Mouse (Mus musculus) neural tube, embryonic 11.5 days (tissue): Measurements from ENCODE around the gene Adamtsl4. TPM values are rescaled to one million over a fixed set of nuclear protein-coding genes. Genes with fewer than 3 reads are reported as not detected.

Source experiments
- ATAC-seq: fragments of 200-750 bp; cut with Nextera tagmentation; 2 replicates; pipeline ENCODE4 v1.8.0; 2017; ENCODE audit warnings: moderate number of reproducible peaks, mild to moderate bottlenecking, moderate TSS enrichment, moderate library complexity; ENCODE audit not compliant: insufficient read depth, low FRiP score, low TSS enrichment
- DNase-seq: peaks from one replicate; pipeline ENCODE4 v3.0.0-alpha.2; 2015; ENCODE audit warnings: low spot score
- H3K27ac ChIP-seq: fragments of 300-500 bp; sonication (generic); 2 replicates; pipeline ENCODE4 v1.5.1; 2014; ENCODE audit warnings: low read depth, mild to moderate bottlenecking, low read length
- H3K27me3 ChIP-seq: fragments of 300-500 bp; sonication (generic); 2 replicates; pipeline ENCODE4 v1.6.1; 2014; ENCODE audit warnings: mild to moderate bottlenecking, low read length, mixed read lengths; ENCODE audit not compliant: control insufficient read depth, insufficient read depth
- H3K36me3 ChIP-seq: fragments of 300-500 bp; sonication (generic); 2 replicates; pipeline ENCODE4 v1.6.1; 2014; ENCODE audit warnings: mild to moderate bottlenecking, low read length, moderate library complexity, mixed read lengths; ENCODE audit not compliant: control insufficient read depth, insufficient read depth
- H3K4me1 ChIP-seq: fragments of 300-500 bp; sonication (generic); 2 replicates; pipeline ENCODE4 v1.6.1; 2014; ENCODE audit warnings: low read length, mixed read lengths; ENCODE audit not compliant: control insufficient read depth, insufficient read depth
- H3K4me2 ChIP-seq: fragments of 300-500 bp; sonication (generic); 2 replicates; pipeline ENCODE4 v1.6.1; 2014; ENCODE audit warnings: low read depth, mild to moderate bottlenecking, moderate library complexity
- H3K4me3 ChIP-seq: fragments of 300-500 bp; sonication (generic); 2 replicates; pipeline ENCODE4 v1.5.1; 2014; ENCODE audit warnings: low read depth, low read length
- H3K9ac ChIP-seq: fragments of 300-500 bp; sonication (generic); 2 replicates; pipeline ENCODE4 v1.6.1; 2014; ENCODE audit warnings: mild to moderate bottlenecking, low read length
- H3K9me3 ChIP-seq: fragments of 300-500 bp; sonication (generic); 2 replicates; pipeline ENCODE4 v1.6.1; 2016; ENCODE audit warnings: low read length; ENCODE audit not compliant: control insufficient read depth
- WGBS: fragments of 180-500 bp; shearing (Covaris S2); extraction: QIAGEN DNeasy Blood & Tissue Kit; methylation state at CpG from one replicate; pipeline ENCODE4 v1.1.7; 2014; 5-methylcytosine and 5-hydroxymethylcytosine counted together
- polyA plus RNA-seq: library from polyadenylated mRNA; unstranded; fragments of >200 nt; fragmentation: Nextera tagmentation; extraction: Ambion mirVana; gene quantifications from 2 replicates; pipeline ENCODE4 v1.2.1, GENCODE M21; 2014

Adamtsl4 gene
- polyA plus RNA-seq, 1 experiment from 2014 or later: 0.82 TPM

GRCm38 (mm10) chr3:95704612-95705011, 16.9 kb upstream of the Adamtsl4 start:
- Histone ChIP-seq H3K27me3 (no peaks in the 10 kb centered on the region), H3K4me1 (peaks cover 5% of the 10 kb centered on the region; the same call in 1 of the 2 replicates), H3K4me2 (no peak overlapping the region), H3K36me3 (no peaks in the 10 kb centered on the region), H3K9ac (no peak overlapping the region), H3K9me3 (no peaks in the 10 kb centered on the region), H3K4me3 (no peak overlapping the region), H3K27ac (no peak overlapping the region)
- WGBS: 88% methylated on average over 4 of the region's 4 CpGs
- ATAC-seq: no peak
- DNase-seq: no peak

GRCm38 (mm10) chr3:95703276-95703675, 15.6 kb upstream of the Adamtsl4 start:
- Histone ChIP-seq H3K4me3 (no peak overlapping the region), H3K9me3 (no peaks in the 10 kb centered on the region), H3K27me3 (no peaks in the 10 kb centered on the region), H3K27ac (no peak overlapping the region), H3K36me3 (no peaks in the 10 kb centered on the region), H3K4me1 (peaks cover 5% of the 10 kb centered on the region; the same call in 1 of the 2 replicates), H3K4me2 (no peak overlapping the region), H3K9ac (no peak overlapping the region)
- DNase-seq: no peak
- WGBS: 91% methylated on average over 3 of the region's 3 CpGs
- no peak for ATAC-seq

GRCm38 (mm10) chr3:95701877-95702540, 14.3 kb upstream of the Adamtsl4 start:
- WGBS: 3% methylated on average over 24 of the region's 24 CpGs
- peak overlapping the region; percentile 51; the same call in 1 of the 2 replicates for H3K27ac ChIP-seq
- peaks cover 5% of the 10 kb centered on the region; the same call in 1 of the 2 replicates for H3K4me1 ChIP-seq
- peak overlapping the region; percentile 39 for H3K9ac ChIP-seq
- peak overlapping the region; percentile 43 for H3K4me2 ChIP-seq
- H3K4me3 ChIP-seq: 0 out of 2 replicates have a peak overlapping the region, but pooled peaks have one; percentile 10
- DNase-seq: peak; percentile 84
- ATAC-seq: peak; percentile 78
- H3K36me3 ChIP-seq: no peaks in the 10 kb centered on the region
- no peaks in the 10 kb centered on the region for H3K27me3 ChIP-seq
- H3K9me3 ChIP-seq: no peaks in the 10 kb centered on the region

GRCm38 (mm10) chr3:95701085-95701484, 13.4 kb upstream of the Adamtsl4 start:
- no peak for ATAC-seq
- DNase-seq: no peak
- no peaks in the 10 kb centered on the region for H3K36me3 ChIP-seq
- H3K9ac ChIP-seq: no peak overlapping the region
- no peak overlapping the region for H3K4me3 ChIP-seq
- no peak overlapping the region for H3K4me2 ChIP-seq
- peaks cover 12% of the 10 kb centered on the region for H3K4me1 ChIP-seq
- no peaks in the 10 kb centered on the region for H3K9me3 ChIP-seq
- 70% methylated on average over 2 of the region's 2 CpGs for WGBS
- H3K27me3 ChIP-seq: no peaks in the 10 kb centered on the region
- H3K27ac ChIP-seq: no peak overlapping the region

GRCm38 (mm10) chr3:95700233-95700681, 12.5 kb upstream of the Adamtsl4 start:
- ATAC-seq: no peak
- Histone ChIP-seq H3K4me2 (no peak overlapping the region), H3K27ac (no peak overlapping the region), H3K9me3 (no peaks in the 10 kb centered on the region), H3K9ac (no peak overlapping the region), H3K36me3 (no peaks in the 10 kb centered on the region), H3K4me3 (no peak overlapping the region), H3K4me1 (peaks cover 17% of the 10 kb centered on the region), H3K27me3 (no peaks in the 10 kb centered on the region)
- 55% methylated on average over 6 of the region's 6 CpGs for WGBS
- DNase-seq: no peak

GRCm38 (mm10) chr3:95698286-95698685, 10.6 kb upstream of the Adamtsl4 start:
- Histone ChIP-seq H3K36me3 (no peaks in the 10 kb centered on the region), H3K9ac (no peak overlapping the region), H3K27ac (no peak overlapping the region), H3K27me3 (no peaks in the 10 kb centered on the region), H3K4me2 (no peak overlapping the region), H3K4me3 (no peak overlapping the region), H3K4me1 (peaks cover 21% of the 10 kb centered on the region), H3K9me3 (no peaks in the 10 kb centered on the region)
- 89% methylated on average over 4 of the region's 4 CpGs for WGBS
- no peak for DNase-seq
- no peak for ATAC-seq

- Histone ChIP-seq H3K4me1 (peaks cover 16% of the 10 kb centered on the region), H3K9me3 (no peaks in the 10 kb centered on the region), H3K36me3 (no peaks in the 10 kb centered on the region), H3K27ac (0 out of 2 replicates have a peak overlapping the region, but pooled peaks have one; percentile 39), H3K4me2 (no peak overlapping the region), H3K4me3 (no peak overlapping the region), H3K9ac (no peak overlapping the region), H3K27me3 (no peaks in the 10 kb centered on the region)
- DNase-seq: no peak
- 24% methylated on average over 7 of the region's 7 CpGs for WGBS
- no peak for ATAC-seq
These were observed 8.6 kb upstream of the Adamtsl4 start for GRCm38 (mm10) chr3:95696360-95696759.

GRCm38 (mm10) chr3:95695796-95696195, 8.1 kb upstream of the Adamtsl4 start:
- Histone ChIP-seq H3K4me1 (peaks cover 16% of the 10 kb centered on the region), H3K27ac (no peak overlapping the region), H3K36me3 (no peaks in the 10 kb centered on the region), H3K9me3 (no peaks in the 10 kb centered on the region), H3K4me3 (no peak overlapping the region), H3K4me2 (no peak overlapping the region), H3K27me3 (no peaks in the 10 kb centered on the region), H3K9ac (no peak overlapping the region)
- ATAC-seq (peak; percentile 53; the same call in 1 of the 2 replicates), DNase-seq (no peak)
- 20% methylated on average over 3 of the region's 3 CpGs for WGBS
